Mouse (Mus musculus): Measurements from ENCODE around the gene Dbh. TPM values are rescaled to one million over a fixed set of nuclear protein-coding genes. Genes with fewer than 3 reads are reported as not detected.

The Dbh gene
- polyA plus RNA-seq, 1 experiment = not detected

DNA sequence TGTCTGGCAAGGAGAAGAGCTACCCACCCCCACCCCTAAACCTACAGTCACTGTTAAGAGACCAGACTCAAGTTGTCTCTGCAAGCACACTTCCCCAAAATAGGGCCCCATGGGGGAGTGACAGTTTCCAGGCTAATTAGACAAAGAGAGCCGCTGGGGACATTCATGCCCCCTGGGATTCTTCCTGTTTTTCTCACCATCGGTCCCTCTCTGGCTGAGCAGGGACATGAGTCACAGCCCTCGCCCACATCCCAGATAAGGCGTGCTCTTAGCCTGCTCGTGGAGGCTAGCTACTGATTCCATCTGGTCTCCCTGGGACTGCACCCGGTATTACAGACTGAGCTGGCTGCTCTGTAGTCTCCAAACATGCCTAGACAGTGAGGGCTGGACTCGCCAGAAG lies 67.3 kb downstream of the Dbh start:
- Histone ChIP-seq H3K36me3 (replicated peaks; ENCODE audit: low read length) (no peaks in the 10 kb centered on the region), H3K4me1 (peaks cover 53% of the 10 kb centered on the region), H3K27me3 (replicated peaks) (peaks cover 42% of the 10 kb centered on the region), H3K9me3 (no peaks in the 10 kb centered on the region), H3K4me3 (replicated peaks) (peak overlapping the region; percentile 77)
- TF ChIP-seq FLI1 (IDR thresholded peaks at IDR 0.05; ENCODE audit: low read length) (no peak), GATA1 (IDR thresholded peaks at IDR 0.05; ENCODE audit: borderline replicate concordance, low read length) (no peak)

Other genes with a start within 250 kb of the Dbh start
- gene Surf2, start 248.9 kb upstream of the Dbh start, polyA plus RNA-seq (2012; ENCODE audit: insufficient read depth, low replicate concordance) = 3.6 and 5.9 TPM in 2 replicates
- 14.4 and 22.6 TPM in 2 replicates for gene Surf1, start 248.7 kb upstream of the Dbh start, polyA plus RNA-seq (2012; ENCODE audit: insufficient read depth, low replicate concordance)
- 144 and 194 TPM in 2 replicates for gene Surf4, start 231.3 kb upstream of the Dbh start, polyA plus RNA-seq (2012; ENCODE audit: insufficient read depth, low replicate concordance)
- 0.03 TPM in 1 of 2 replicates, not detected in the other for gene Stkld1, start 231.2 kb upstream of the Dbh start, polyA plus RNA-seq (2012; ENCODE audit: insufficient read depth, low replicate concordance)
- gene Rexo4, start 200.8 kb upstream of the Dbh start, polyA plus RNA-seq (2012; ENCODE audit: insufficient read depth, low replicate concordance) = 35.7 TPM in 1 of 2 replicates, not detected in the other
- gene Adamts13, start 191.8 kb upstream of the Dbh start, polyA plus RNA-seq (2012; ENCODE audit: insufficient read depth, low replicate concordance) = not detected in 2 replicates
- gene Cacfd1, start 155.3 kb upstream of the Dbh start, polyA plus RNA-seq (2012; ENCODE audit: insufficient read depth, low replicate concordance) = 7.0 and 8.3 TPM in 2 replicates
- gene Slc2a6, start 137.2 kb upstream of the Dbh start, polyA plus RNA-seq (2012; ENCODE audit: insufficient read depth, low replicate concordance) = 7.2 and 15.1 TPM in 2 replicates
- not detected in 2 replicates for gene Mymk, start 93.1 kb upstream of the Dbh start, polyA plus RNA-seq (2012; ENCODE audit: insufficient read depth, low replicate concordance)
- not detected in 2 replicates for gene Adamtsl2, start 85.9 kb upstream of the Dbh start, polyA plus RNA-seq (2012; ENCODE audit: insufficient read depth, low replicate concordance)
- gene Fam163b, start 22.7 kb upstream of the Dbh start, polyA plus RNA-seq (2012; ENCODE audit: insufficient read depth, low replicate concordance) = not detected in 2 replicates
- 505 and 531 TPM in 2 replicates for gene Sardh, start 83.1 kb downstream of the Dbh start, polyA plus RNA-seq (2012; ENCODE audit: insufficient read depth, low replicate concordance)